Mouse (Mus musculus) embryonic facial prominence, embryonic 10.5 days (tissue): ENCODE results near the gene Psg20. TPM values are rescaled to one million over a fixed set of nuclear protein-coding genes. Genes with fewer than 3 reads are reported as not detected.
"Not testable (repeated sequence)": the region's sequence is repeated elsewhere in the genome, so short reads cannot be mapped to it uniquely, and the experiment has no call there.

Experiments used
- DNase-seq: peaks from one replicate; pipeline ENCODE4 v3.0.0-alpha.2; 2017; ENCODE audit warnings: low spot score
- H3K27ac ChIP-seq: fragments of 300-500 bp; sonication (generic); replicated peaks from 2 replicates; pipeline ENCODE4 v1.5.1; 2016; ENCODE audit warnings: mild to moderate bottlenecking
- H3K27me3 ChIP-seq: fragments of 300-500 bp; sonication (generic); replicated peaks from 2 replicates; pipeline ENCODE4 v1.6.1; 2016; ENCODE audit warnings: low read depth, mild to moderate bottlenecking; ENCODE audit not compliant: poor library complexity, severe bottlenecking
- H3K36me3 ChIP-seq: fragments of 300-500 bp; sonication (generic); replicated peaks from 2 replicates; pipeline ENCODE4 v1.6.1; 2016; ENCODE audit warnings: mild to moderate bottlenecking, moderate library complexity
- H3K4me1 ChIP-seq: fragments of 300-500 bp; sonication (generic); 2 replicates; pipeline ENCODE4 v1.6.1; 2016
- H3K4me3 ChIP-seq: fragments of 300-500 bp; sonication (generic); 2 replicates; pipeline ENCODE4 v1.5.1; 2016; ENCODE audit warnings: mild to moderate bottlenecking, moderate library complexity
- H3K9me3 ChIP-seq: fragments of 300-500 bp; sonication (generic); 2 replicates; pipeline ENCODE4 v1.6.1; 2016; ENCODE audit warnings: mild to moderate bottlenecking
- WGBS: fragments of 180-500 bp; shearing (Covaris S2); methylation state at CpG from one replicate; pipeline ENCODE4 v1.1.7; 2016; 5-methylcytosine and 5-hydroxymethylcytosine counted together
- polyA plus RNA-seq: library from polyadenylated mRNA; unstranded; fragments of >200 nt; fragmentation: Nextera tagmentation; extraction: Ambion mirVana; gene quantifications from 2 replicates; pipeline ENCODE4 v1.2.1, GENCODE M21; 2016

The Psg20 gene
- polyA plus RNA-seq = not detected in 2 replicates

GRCm38 (mm10) chr7:18686085-18686484 lies at the start of gene Psg20:
TSS of gene Psg20 (minus strand) at chr7:18686185.
- WGBS = 81% methylated on average over 2 of the region's 2 CpGs
- Histone ChIP-seq H3K4me1 (no peaks in the 10 kb centered on the region), H3K4me3 (no peak within 1 kb of the TSS), H3K9me3 (no peaks in the 10 kb centered on the region), H3K27ac (no peak within 1 kb of the TSS), H3K36me3 (no peaks in the 10 kb centered on the region), H3K27me3 (no peaks in the 10 kb centered on the region)
- DNase-seq = no peak

DNA sequence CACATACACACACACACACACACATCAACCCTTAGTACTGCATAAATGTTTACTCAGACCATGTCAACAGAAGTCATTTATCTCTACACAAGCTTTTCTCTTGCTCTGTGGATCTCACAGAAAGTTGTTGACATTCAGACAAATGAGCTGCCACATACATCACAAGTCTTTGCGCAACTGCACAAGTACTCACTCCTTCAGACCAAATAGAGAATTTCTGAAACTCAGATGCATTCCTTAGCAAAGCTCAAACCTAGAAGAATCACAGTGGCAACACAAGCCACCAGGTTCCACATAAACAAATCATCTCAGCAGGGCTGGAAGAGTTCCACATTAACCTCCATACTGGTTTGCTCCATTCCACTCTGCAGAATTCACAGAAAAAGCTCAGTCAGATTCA lies 48.5 kb upstream of the Psg20 start:
- 93% methylated on average over 1 of the region's 1 CpGs for WGBS
- no peaks in the 10 kb centered on the region for H3K27me3 ChIP-seq
- H3K36me3 ChIP-seq = no peaks in the 10 kb centered on the region
- H3K27ac ChIP-seq = no peak overlapping the region
- no peak for DNase-seq
- no peaks in the 10 kb centered on the region for H3K4me1 ChIP-seq
- H3K4me3 ChIP-seq = no peak overlapping the region
- H3K9me3 ChIP-seq = no peaks in the 10 kb centered on the region

DNA sequence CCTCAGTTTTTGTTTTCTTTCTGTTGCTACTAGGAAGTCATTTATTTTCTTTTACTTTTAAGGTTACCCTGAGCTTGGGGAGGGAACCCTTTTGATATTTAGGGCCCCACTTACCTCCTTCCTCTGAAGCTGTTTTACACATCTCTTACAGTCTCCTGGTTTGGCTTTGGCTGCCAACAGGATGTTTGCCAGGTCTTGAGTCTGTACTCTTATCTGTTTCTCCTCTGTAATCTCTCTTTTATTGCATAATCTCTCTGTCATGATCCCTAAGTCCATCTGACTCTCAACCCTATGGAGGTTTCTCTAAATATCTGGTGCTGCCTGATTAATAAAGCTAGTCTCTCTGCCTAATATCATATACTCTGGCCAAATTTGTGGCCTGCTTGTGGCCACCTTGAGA lies 47.1 kb upstream of the Psg20 start:
- Histone ChIP-seq H3K36me3 (no peaks in the 10 kb centered on the region), H3K9me3 (no peaks in the 10 kb centered on the region), H3K27me3 (no peaks in the 10 kb centered on the region), H3K27ac (no peak overlapping the region), H3K4me1 (no peaks in the 10 kb centered on the region), H3K4me3 (no peak overlapping the region)
- DNase-seq = no peak

- DNase-seq = no peak
- no peaks in the 10 kb centered on the region for H3K4me1 ChIP-seq
Observed at GRCm38 (mm10) chr7:18728391-18728790, 42.4 kb upstream of the Psg20 start.

DNA sequence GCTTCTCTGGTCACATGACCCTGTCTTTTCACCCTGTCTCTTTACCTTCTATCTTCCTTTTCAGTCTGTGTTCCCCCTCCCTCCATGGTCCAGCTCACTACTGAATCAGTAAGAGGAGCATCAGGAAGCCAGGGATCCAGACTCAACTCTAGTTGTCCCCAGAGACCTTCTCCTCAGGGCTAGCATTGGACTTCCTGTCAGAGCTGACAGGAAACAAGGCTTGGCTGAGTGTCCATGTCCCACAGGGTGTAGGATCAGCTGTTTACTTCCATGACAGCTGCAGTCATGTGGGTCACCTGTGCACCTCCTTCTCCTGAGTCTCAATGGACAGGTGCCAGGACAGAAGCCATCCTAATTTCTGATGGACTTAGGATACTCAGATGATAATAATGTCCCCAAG lies 39.9 kb upstream of the Psg20 start:
- not testable (repeated sequence) for H3K36me3 ChIP-seq, DNase-seq, H3K4me1 ChIP-seq, H3K27me3 ChIP-seq, H3K4me3 ChIP-seq, H3K9me3 ChIP-seq, H3K27ac ChIP-seq

More at GRCm38 (mm10) chr7:18728391-18728790, 42.4 kb upstream of the Psg20 start:
- 77% methylated on average over 1 of the region's 1 CpGs for WGBS
- Histone ChIP-seq H3K4me3 (no peak overlapping the region), H3K27ac (no peak overlapping the region), H3K9me3 (no peaks in the 10 kb centered on the region), H3K27me3 (no peaks in the 10 kb centered on the region), H3K36me3 (no peaks in the 10 kb centered on the region)

GRCm38 (mm10) chr7:18724001-18724400 lies 38.0 kb upstream of the Psg20 start:
- no peak for DNase-seq
- Histone ChIP-seq H3K27ac (no peak overlapping the region), H3K4me3 (no peak overlapping the region), H3K9me3 (no peaks in the 10 kb centered on the region), H3K36me3 (no peaks in the 10 kb centered on the region), H3K27me3 (no peaks in the 10 kb centered on the region), H3K4me1 (no peaks in the 10 kb centered on the region)
- WGBS = 85% methylated on average over 6 of the region's 6 CpGs

DNA sequence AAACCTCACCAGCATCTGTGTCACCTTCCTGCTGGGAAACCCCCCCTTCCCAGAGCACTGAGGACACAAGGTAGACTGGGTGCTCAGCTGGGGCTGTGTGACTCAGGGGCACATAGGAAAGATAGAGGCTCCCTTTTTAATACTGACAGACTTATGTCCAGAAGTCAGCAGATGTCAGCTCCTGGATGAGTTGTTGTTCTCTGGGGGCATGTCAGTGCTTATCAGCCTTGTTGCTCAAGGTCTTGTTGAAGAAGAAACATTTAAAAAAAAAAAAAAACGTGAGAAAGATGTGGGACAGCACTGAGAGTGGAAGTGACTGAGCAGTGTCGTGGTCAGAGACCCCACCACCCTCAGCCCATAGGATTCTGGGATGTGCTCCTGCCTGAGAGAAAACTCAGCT lies 31.8 kb upstream of the Psg20 start, which contains the start of gene Psg22:
Psg22 (plus strand) TSS at position 301 of the 400 bp plus-strand sequence.
- Histone ChIP-seq H3K4me1 (no peaks in the 10 kb centered on the region), H3K9me3 (no peaks in the 10 kb centered on the region), H3K27me3 (no peaks in the 10 kb centered on the region), H3K4me3 (no peak within 1 kb of the TSS), H3K27ac (no peak within 1 kb of the TSS), H3K36me3 (no peaks in the 10 kb centered on the region)
- DNase-seq = no peak
- WGBS = 55% methylated on average over 2 of the region's 2 CpGs

GRCm38 (mm10) chr7:18715546-18715945 lies 29.6 kb upstream of the Psg20 start:
- 77% methylated on average over 4 of the region's 4 CpGs for WGBS
- no peaks in the 10 kb centered on the region for H3K36me3 ChIP-seq

GRCm38 (mm10) chr7:18710846-18711245 lies 24.9 kb upstream of the Psg20 start:
- WGBS = 81% methylated on average over 1 of the region's 1 CpGs
- no peak for DNase-seq

More at GRCm38 (mm10) chr7:18715546-18715945, 29.6 kb upstream of the Psg20 start:
- Histone ChIP-seq H3K4me1 (no peaks in the 10 kb centered on the region), H3K27ac (no peak overlapping the region), H3K27me3 (no peaks in the 10 kb centered on the region), H3K4me3 (no peak overlapping the region), H3K9me3 (no peaks in the 10 kb centered on the region)
- no peak for DNase-seq

DNA sequence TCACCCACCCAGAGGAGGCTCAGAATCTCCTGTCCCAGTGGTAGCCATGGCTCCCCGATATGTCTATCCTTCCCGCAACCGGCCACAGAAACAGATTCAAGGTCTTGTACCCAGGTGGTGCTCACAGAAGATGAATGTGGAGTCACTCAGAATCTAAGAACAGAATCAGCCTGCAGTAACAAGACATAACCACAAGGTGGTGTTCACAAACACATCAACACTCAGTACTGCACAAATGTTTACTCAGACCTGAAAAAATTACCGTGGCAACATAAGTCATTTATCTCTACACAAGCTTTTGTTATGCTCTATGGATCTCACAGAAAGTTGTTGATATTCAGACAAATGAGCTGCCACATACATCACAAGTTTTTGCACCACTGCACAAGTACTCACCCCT lies 24.3 kb upstream of the Psg20 start:
- not testable (repeated sequence) for H3K9me3 ChIP-seq, H3K4me3 ChIP-seq, H3K36me3 ChIP-seq, DNase-seq, H3K27ac ChIP-seq, H3K27me3 ChIP-seq, H3K4me1 ChIP-seq
- WGBS = 78% methylated on average over 4 of the region's 4 CpGs

More at GRCm38 (mm10) chr7:18710846-18711245, 24.9 kb upstream of the Psg20 start:
- H3K9me3 ChIP-seq = no peaks in the 10 kb centered on the region
- no peaks in the 10 kb centered on the region for H3K27me3 ChIP-seq
- no peaks in the 10 kb centered on the region for H3K4me1 ChIP-seq
- no peak overlapping the region for H3K27ac ChIP-seq
- H3K36me3 ChIP-seq = no peaks in the 10 kb centered on the region
- no peak overlapping the region for H3K4me3 ChIP-seq

DNA sequence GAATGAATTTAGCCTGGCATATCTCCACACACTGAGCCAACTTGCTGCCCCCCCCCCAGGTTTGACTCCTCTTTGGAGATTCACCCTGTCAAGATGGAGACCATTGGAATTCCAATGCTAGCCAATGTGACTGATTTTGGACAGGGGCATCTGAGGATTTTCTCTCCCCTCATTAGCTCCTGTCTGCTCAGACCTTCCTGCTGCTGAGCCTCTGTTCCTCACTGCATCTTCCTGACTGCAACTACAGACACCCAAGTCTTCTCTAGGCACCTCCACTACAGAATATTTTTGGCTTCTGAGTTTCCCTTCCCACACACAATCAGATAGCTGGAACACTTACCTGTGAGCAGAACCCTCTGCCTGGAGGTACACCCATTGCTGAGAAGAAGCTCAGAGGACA lies 399 bp downstream of the Psg20 start:
- Histone ChIP-seq H3K36me3 (no peaks in the 10 kb centered on the region), H3K27me3 (no peaks in the 10 kb centered on the region), H3K27ac (no peak overlapping the region), H3K9me3 (no peaks in the 10 kb centered on the region), H3K4me3 (no peak overlapping the region), H3K4me1 (no peaks in the 10 kb centered on the region)
- no peak for DNase-seq

DNA sequence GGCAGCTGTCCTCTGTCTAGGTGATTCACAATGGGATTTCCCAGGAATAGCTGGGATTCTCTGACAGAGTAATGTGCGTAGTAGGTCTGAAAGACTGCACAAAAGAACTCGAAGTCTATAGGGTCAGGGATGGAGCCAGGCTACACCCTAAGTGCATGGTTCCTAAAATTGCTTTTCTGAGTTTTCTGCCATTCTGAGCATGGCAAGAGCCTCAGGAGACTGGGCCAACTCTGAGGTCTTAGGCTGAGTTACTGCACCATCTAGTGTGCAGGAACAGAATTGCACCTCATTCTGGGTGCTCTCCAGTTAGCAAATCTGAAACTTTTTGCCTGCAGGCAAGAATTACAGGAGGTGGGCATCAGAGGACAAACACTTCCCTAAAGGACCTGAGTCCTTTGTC lies 6.2 kb downstream of the Psg20 start:
- Histone ChIP-seq H3K27me3 (no peaks in the 10 kb centered on the region), H3K27ac (no peak overlapping the region), H3K4me1 (no peaks in the 10 kb centered on the region), H3K4me3 (no peak overlapping the region), H3K36me3 (no peaks in the 10 kb centered on the region), H3K9me3 (0 out of 2 replicates have a peak, but pooled peaks cover 6% of the 10 kb centered on the region)
- DNase-seq = peak; percentile 25
- 38% methylated on average over 2 of the region's 2 CpGs for WGBS

DNA sequence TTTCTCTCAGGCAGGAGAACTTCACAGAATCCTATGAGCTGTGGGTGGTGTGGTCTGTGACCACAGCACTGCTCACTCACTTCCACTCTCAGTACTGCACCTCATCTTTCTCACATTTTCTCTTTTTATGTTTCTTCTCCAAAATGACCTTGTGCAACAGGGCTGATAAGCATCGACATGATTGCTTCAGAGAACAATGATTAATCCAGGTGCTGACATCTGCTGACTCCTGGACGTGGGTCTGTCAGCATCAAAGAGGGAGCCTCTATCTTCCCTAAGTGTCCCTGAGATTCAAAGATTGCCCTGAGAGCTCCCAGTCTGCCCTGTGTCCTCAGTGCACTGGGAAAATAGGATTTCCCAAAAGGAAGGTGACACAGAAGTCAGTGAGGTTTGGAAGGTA lies 29.4 kb downstream of the Psg20 start, which contains the start of gene Psg21:
Psg21 (minus strand) TSS at position 101 of the 400 bp plus-strand sequence.
- H3K27me3 ChIP-seq, H3K4me1 ChIP-seq, DNase-seq, H3K4me3 ChIP-seq, H3K27ac ChIP-seq, H3K36me3 ChIP-seq, H3K9me3 ChIP-seq: not testable (repeated sequence)
- WGBS = 65% methylated on average over 2 of the region's 2 CpGs

DNA sequence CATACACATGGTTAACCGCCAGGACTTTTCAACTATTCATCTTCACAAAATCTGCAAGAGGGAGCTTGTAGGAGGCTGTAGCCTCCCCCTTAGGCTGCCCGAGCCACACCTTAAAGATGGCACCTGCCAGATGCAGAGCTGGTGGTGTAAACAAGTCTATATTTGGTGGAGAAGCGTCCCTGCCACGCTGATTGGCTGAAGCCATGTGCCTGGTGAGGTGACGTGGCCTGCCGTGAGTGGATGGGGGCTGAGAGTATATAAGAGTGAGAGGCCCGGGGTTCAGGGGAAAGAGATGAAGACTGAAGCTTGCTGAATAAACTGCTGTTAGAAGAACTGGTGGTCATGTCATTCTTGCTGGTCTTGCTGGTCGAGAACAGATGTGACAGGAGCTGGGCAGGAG lies 59.1 kb downstream of the Psg20 start:
- not testable (repeated sequence) for H3K4me3 ChIP-seq, DNase-seq, H3K4me1 ChIP-seq, H3K27me3 ChIP-seq, H3K36me3 ChIP-seq, H3K9me3 ChIP-seq, H3K27ac ChIP-seq
- 86% methylated on average over 8 of the region's 8 CpGs for WGBS
